8 mouse cellular contexts compared by ENCODE assay signal in the genomic region with DNA sequence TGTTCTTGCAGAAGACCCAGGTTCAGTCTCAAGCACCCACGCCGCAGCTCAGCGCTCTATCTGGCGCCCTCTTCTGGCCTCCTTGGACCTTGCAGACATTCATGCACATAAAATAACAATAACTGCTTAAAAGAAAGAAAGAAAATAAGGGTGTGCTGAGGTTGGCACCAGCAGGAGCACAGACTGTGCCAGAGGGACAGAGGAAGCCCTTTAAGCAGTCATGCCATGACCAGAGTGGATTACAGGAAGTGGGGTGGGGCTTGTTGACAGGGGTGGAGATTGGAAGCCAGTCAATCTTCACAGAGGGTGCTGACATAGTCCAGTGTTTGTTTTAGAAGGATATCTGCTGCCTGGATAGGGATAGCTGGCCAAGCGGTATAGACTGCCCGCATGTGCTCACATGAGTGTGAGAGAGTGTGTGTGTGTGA. TPM values are rescaled to one million over a fixed set of nuclear protein-coding genes. Genes with fewer than 3 reads are reported as not detected.
DNase-seq lines count a peak whose midpoint lies in the region; ATAC-seq and TF ChIP-seq lines count a peak whose summit lies in the region.

No protein-coding gene starts in this region.

- no peak overlapping the region for H3K4me2 ChIP-seq in liver, embryonic 13.5 days

- intact Hi-C loops in heart, adult 2 months (cut with DNase I) = no loop called here

- H3K9me3 ChIP-seq in liver, embryonic 13.5 days (replicated peaks) = no peaks in the 10 kb centered on the region

- H3K27me3 ChIP-seq in heart, adult 2 months (ENCODE audit: control insufficient read depth, insufficient read depth, low read length) = no peaks in the 10 kb centered on the region
- no peaks in the 10 kb centered on the region for H3K27me3 ChIP-seq in liver, embryonic 13.5 days

- TF ChIP-seq POLR2A in heart, adult 2 months (IDR thresholded peaks at IDR 0.05; ENCODE audit: insufficient read depth, low read depth, low read length) = no peak

- peak; percentile 45; the same call in 1 of the 2 replicates for ATAC-seq in liver, embryonic 13.5 days (ENCODE audit: low read depth)

- TF ChIP-seq CTCF in heart, adult 2 months (IDR thresholded peaks at IDR 0.05) = peak; percentile 62

- no peak overlapping the region for H3K27ac ChIP-seq in heart, adult 2 months
- no peak overlapping the region for H3K27ac ChIP-seq in liver, embryonic 13.5 days

- no peak overlapping the region for H3K4me3 ChIP-seq in heart, adult 2 months
- H3K4me3 ChIP-seq in liver, embryonic 13.5 days (replicated peaks) = no peak overlapping the region

- no peaks in the 10 kb centered on the region for H3K79me2 ChIP-seq in heart, adult 2 months (replicated peaks; ENCODE audit: control insufficient read depth, insufficient read depth, low read length)

- peak; percentile 17 for DNase-seq in retina, postnatal 1 day
- no peak for DNase-seq in retina, embryonic 14.5 days (ENCODE audit: low spot score)
- peak in 1 of 2 experiments; percentile 26 for DNase-seq in heart, adult 2 months
- no peak for DNase-seq in liver, embryonic 13.5 days
- peak; percentile 20 for DNase-seq in thymus, postnatal 25 days
- no peak for DNase-seq in cerebellum, postnatal 4 days (ENCODE audit: low spot score in 2 of 2)
- DNase-seq in layer of hippocampus, adult 18-20 months (ENCODE audit: low spot score in 2 of 2) = no peak
- no peak for DNase-seq in left cerebral cortex, adult 11 months (ENCODE audit: low spot score)

- no peak overlapping the region for H3K9ac ChIP-seq in heart, adult 2 months (ENCODE audit: low read depth, low read length)
- no peak overlapping the region for H3K9ac ChIP-seq in liver, embryonic 13.5 days

- TF ChIP-seq EP300 in heart, adult 2 months (IDR thresholded peaks at IDR 0.05; ENCODE audit: insufficient read depth, low read depth, low read length) = 0 out of 2 replicates have a peak, but pooled peaks have one; percentile 13

- 33% methylated on average over 6 of the region's 6 CpGs for WGBS in heart, adult 2 months
- 50% methylated on average over 6 of the region's 6 CpGs for WGBS in liver, embryonic 13.5 days (ENCODE audit: insufficient replicate concordance)

- no peaks in the 10 kb centered on the region for H3K4me1 ChIP-seq in heart, adult 2 months (ENCODE audit: control insufficient read depth, insufficient read depth, low read length)
- H3K4me1 ChIP-seq in liver, embryonic 13.5 days (replicated peaks) = 0 out of 2 replicates have a peak, but pooled peaks cover 4% of the 10 kb centered on the region

- no peaks in the 10 kb centered on the region for H3K36me3 ChIP-seq in heart, adult 2 months (ENCODE audit: control insufficient read depth, insufficient read depth, low read length)
- H3K36me3 ChIP-seq in liver, embryonic 13.5 days = peaks cover 7% of the 10 kb centered on the region; the same call in 1 of the 2 replicates

RNA-seq across cellular contexts. Expression of gene Faap24, which starts 10.1 kb away (rescaled TPM):
- 1 to 10 TPM; 1.9 to 2.3 TPM for total RNA-seq in heart, adult 2 months (2021)
- polyA plus RNA-seq in heart, adult 2 months (2012; rRNA removed) = 1.2 and 1.4 TPM in 2 replicates
- polyA plus RNA-seq in liver, embryonic 13.5 days (2015; fragmentation: Nextera tagmentation; extraction: Ambion mirVana) = 28.9 and 34.4 TPM in 2 replicates
- 1 to 10 TPM; 6.2 to 6.3 TPM for total RNA-seq in layer of hippocampus, adult 18-20 months (2021)

RNA-seq across cellular contexts. Expression of gene Cep89, which starts 10.3 kb away (rescaled TPM):
- total RNA-seq in heart, adult 2 months (2021) = 10 to 100 TPM; 12.6 to 13.9 TPM
- polyA plus RNA-seq in heart, adult 2 months (2012; rRNA removed) = 17.4 and 21.3 TPM in 2 replicates
- 19.7 and 22.9 TPM in 2 replicates for polyA plus RNA-seq in liver, embryonic 13.5 days (2015; fragmentation: Nextera tagmentation; extraction: Ambion mirVana)
- 10 to 100 TPM; 11.2 to 16.9 TPM for total RNA-seq in layer of hippocampus, adult 18-20 months (2021)

RNA-seq across cellular contexts. Expression of gene Rhpn2, which starts 52.6 kb away (rescaled TPM):
- total RNA-seq in heart, adult 2 months (2021) = 1 to 10 TPM; 3.1 to 4.2 TPM
- 3.0 and 4.3 TPM in 2 replicates for polyA plus RNA-seq in heart, adult 2 months (2012; rRNA removed)
- 3.8 and 4.6 TPM in 2 replicates for polyA plus RNA-seq in liver, embryonic 13.5 days (2015; fragmentation: Nextera tagmentation; extraction: Ambion mirVana)
- total RNA-seq in layer of hippocampus, adult 18-20 months (2021) = 1 to 10 TPM; 7.3 to 9.1 TPM

Comparison
In these comparisons a context has a peak if more than half of its experiments do, and no peak if none do; other contexts are left out.
1. DNase-seq: peak in retina, postnatal 1 day (single experiment) and thymus, postnatal 25 days (single experiment); none in retina, embryonic 14.5 days (single experiment), liver, embryonic 13.5 days (single experiment), cerebellum, postnatal 4 days (0 of 2), layer of hippocampus, adult 18-20 months (0 of 2) and left cerebral cortex, adult 11 months (single experiment).